Comparison of ENCODE assay signal across 22 mouse cellular contexts in genomic region chr6:32544021-32544420, GRCm38 (mm10). TPM values are rescaled to one million over a fixed set of nuclear protein-coding genes. Genes with fewer than 3 reads are reported as not detected.
DNase-seq lines count a peak whose midpoint lies in the region; ATAC-seq and TF ChIP-seq lines count a peak whose summit lies in the region.
"Had no signal": no experiment of that assay in that cellular context is flagged by ENCODE, and none has a peak within 500 bp of the region (broad histone marks: within the 10 kb centered on the region; RNA-seq: fewer than 3 reads in every experiment).

No protein-coding gene starts in this region.

- no peak overlapping the region for H3K9ac ChIP-seq in liver, adult 2 months (ENCODE audit: low read depth, low read length)
- no peak overlapping the region for H3K9ac ChIP-seq in lung, postnatal 0 days (replicated peaks; ENCODE audit: low read depth)
- H3K9ac ChIP-seq: forebrain, embryonic 13.5 days; heart, embryonic 13.5 days; hindbrain, embryonic 12.5 days had no signal

- H3K9me3 ChIP-seq in lung, postnatal 0 days (ENCODE audit: low read length): no peaks in the 10 kb centered on the region
- H3K9me3 ChIP-seq: embryonic facial prominence, embryonic 10.5 days; forebrain, embryonic 13.5 days; heart, embryonic 13.5 days; hindbrain, embryonic 12.5 days had no signal

- no peaks in the 10 kb centered on the region for H3K79me2 ChIP-seq in liver, adult 2 months (ENCODE audit: control insufficient read depth, insufficient read depth, low read length)

- DNase-seq in liver, adult 2 months (ENCODE audit: extremely low read depth, low read depth, low spot score): peak; percentile 5
- no peak for DNase-seq in liver
- DNase-seq in lung, adult 2 months: peak; percentile 25
- peak; percentile 84 for DNase-seq in lung, postnatal 0 days (ENCODE audit: low spot score)
- DNase-seq in lung, postnatal 4 days: peak; percentile 29 to 50
- no peak for DNase-seq in adrenal gland, adult 2 months
- DNase-seq in thymus, adult 18-20 months: no peak
- DNase-seq: adrenal gland, postnatal 25 days; cerebellum, adult 18-20 months; cerebellum, postnatal 10 days; gastrocnemius, adult 2 months; gastrocnemius, postnatal 25 days; heart, postnatal 10 days; heart, postnatal 4 days had no signal

- no peak for TF ChIP-seq POLR2A in liver, adult 2 months (IDR thresholded peaks at IDR 0.05; ENCODE audit: extremely low read depth, insufficient read depth, low read length)
- no peak for TF ChIP-seq POLR2A in lung, adult 2 months (IDR thresholded peaks at IDR 0.05; ENCODE audit: borderline replicate concordance, extremely low read depth, low read depth, low read length)

- TF ChIP-seq CTCF in liver, adult 2 months (IDR thresholded peaks at IDR 0.05; ENCODE audit: low read depth, low read length): no peak
- TF ChIP-seq CTCF in lung, adult 2 months (IDR thresholded peaks at IDR 0.05; ENCODE audit: insufficient read depth, low read length): no peak
- TF ChIP-seq CTCF in lung, postnatal 0 days (IDR thresholded peaks at IDR 0.05): no peak

- ATAC-seq in lung, postnatal 0 days: peak; percentile 84
- ATAC-seq: activated CD4-positive, CD25-positive, alpha-beta regulatory T cell, adult 4 months; forebrain, embryonic 13.5 days; Patski had no signal

- no peak overlapping the region for H3K4me2 ChIP-seq in lung, postnatal 0 days (replicated peaks; ENCODE audit: low read depth, low read length)
- H3K4me2 ChIP-seq: forebrain, embryonic 13.5 days; heart, embryonic 13.5 days; hindbrain, embryonic 12.5 days had no signal

- H3K36me3 ChIP-seq in liver, adult 2 months (ENCODE audit: control insufficient read depth, insufficient read depth, low read length): no peaks in the 10 kb centered on the region
- H3K36me3 ChIP-seq in lung, postnatal 0 days (ENCODE audit: insufficient read depth, low read length): no peaks in the 10 kb centered on the region
- H3K36me3 ChIP-seq: embryonic facial prominence, embryonic 10.5 days; hindbrain, embryonic 12.5 days had no signal

- 0 out of 2 replicates have a peak, but pooled peaks have one; percentile 10 for TF ChIP-seq EP300 in lung, postnatal 0 days (IDR thresholded peaks at IDR 0.05)

- H3K27ac ChIP-seq in liver, adult 2 months (replicated peaks; ENCODE audit: insufficient read depth, low read depth, low read length): no peak overlapping the region
- no peak overlapping the region for H3K27ac ChIP-seq in lung, postnatal 0 days (ENCODE audit: low read length)
- H3K27ac ChIP-seq: embryonic facial prominence, embryonic 10.5 days; forebrain, embryonic 13.5 days; gastrocnemius, adult 2 months; heart, embryonic 13.5 days; hindbrain, embryonic 12.5 days had no signal

- H3K4me3 ChIP-seq in liver, adult 2 months (ENCODE audit: insufficient read depth, low read depth, low read length): no peak overlapping the region
- no peak overlapping the region for H3K4me3 ChIP-seq in lung, adult 2 months (replicated peaks; ENCODE audit: extremely low read depth, low read depth, low read length)
- H3K4me3 ChIP-seq in lung, postnatal 0 days (ENCODE audit: low read depth, low read length): no peak overlapping the region
- H3K4me3 ChIP-seq: embryonic facial prominence, embryonic 10.5 days; forebrain, embryonic 13.5 days; gastrocnemius, adult 2 months; heart, embryonic 13.5 days; hindbrain, embryonic 12.5 days had no signal

- no peaks in the 10 kb centered on the region for H3K4me1 ChIP-seq in liver, adult 2 months (ENCODE audit: control insufficient read depth, insufficient read depth, low read length)
- H3K4me1 ChIP-seq in lung, adult 2 months (ENCODE audit: control insufficient read depth, insufficient read depth, low read length): peaks cover 2% of the 10 kb centered on the region; the same call in 1 of the 2 replicates
- no peaks in the 10 kb centered on the region for H3K4me1 ChIP-seq in lung, postnatal 0 days (ENCODE audit: insufficient read depth, low read depth, low read length)
- H3K4me1 ChIP-seq: forebrain, embryonic 13.5 days had no signal

- 86% methylated on average over 3 of the region's 3 CpGs for WGBS in liver, adult 2 months
- WGBS in lung, adult 2 months: 64% methylated on average over 3 of the region's 3 CpGs
- WGBS in lung, postnatal 0 days: 58% methylated on average over 3 of the region's 3 CpGs

- H3K27me3 ChIP-seq in liver, adult 2 months (ENCODE audit: control insufficient read depth, insufficient read depth, low read length): no peaks in the 10 kb centered on the region
- no peaks in the 10 kb centered on the region for H3K27me3 ChIP-seq in lung, postnatal 0 days (replicated peaks; ENCODE audit: insufficient read depth, low read length)
- H3K27me3 ChIP-seq: forebrain, embryonic 13.5 days; heart, embryonic 13.5 days; hindbrain, embryonic 12.5 days; Patski had no signal

RNA-seq across cellular contexts. Expression of gene Plxna4, which starts 44.0 kb away (rescaled TPM):
- total RNA-seq in liver, adult 2 months (2014; rRNA removed): 1.0 and 1.4 TPM in 2 replicates
- 0.30 and 0.32 TPM in 2 replicates for polyA plus RNA-seq in liver, adult 2 months (2012; rRNA removed)
- polyA plus RNA-seq in lung, adult 2 months (2012; rRNA removed): 6.7 and 7.4 TPM in 2 replicates
- polyA plus RNA-seq in lung, postnatal 0 days (2015; fragmentation: Nextera tagmentation; extraction: Ambion mirVana): 2.5 and 3.0 TPM in 2 replicates
- total RNA-seq in adrenal gland, adult 2 months (2021): 1 to 10 TPM; 4.9 to 6.4 TPM
- 1.1 and 1.7 TPM in 2 replicates for polyA plus RNA-seq in adrenal gland, adult 2 months (2012; rRNA removed)
- total RNA-seq: CH12.LX; granulocyte monocyte progenitor cell, adult 5-6 weeks had no signal
- polyA plus RNA-seq: activated CD4-positive, CD25-positive, alpha-beta regulatory T cell, adult 4 months had no signal

Comparison
In these comparisons a context has a peak if more than half of its experiments do, and no peak if none do; other contexts are left out.
1. DNase-seq: peak in liver, adult 2 months (single experiment), lung, adult 2 months (single experiment), lung, postnatal 0 days (single experiment) and lung, postnatal 4 days (2 of 2); none in liver (single experiment), adrenal gland, adult 2 months (single experiment) and thymus, adult 18-20 months (0 of 2).